Mouse (Mus musculus) bone marrow macrophage, adult 2 months (primary cell): ENCODE measurements around the gene Sirpa.

Experiments
- CTCF ChIP-seq: IDR thresholded peaks from 2 replicates; pipeline ENCODE4 v1.5.1; 2012; ENCODE audit warnings: low read depth, mild to moderate bottlenecking, low read length, moderate library complexity
- POLR2A ChIP-seq: IDR thresholded peaks from 2 replicates; pipeline ENCODE4 v1.6.1; 2012; ENCODE audit warnings: mild to moderate bottlenecking, low read depth, low read length, borderline replicate concordance

- TF ChIP-seq CTCF (no peak), POLR2A (no peak)
Measured at GRCm38 (mm10) chr2:129544919-129545318, 47.7 kb upstream of the Sirpa start.
